Mouse (Mus musculus): ENCODE data around the gene 1700025C18Rik.

DNA sequence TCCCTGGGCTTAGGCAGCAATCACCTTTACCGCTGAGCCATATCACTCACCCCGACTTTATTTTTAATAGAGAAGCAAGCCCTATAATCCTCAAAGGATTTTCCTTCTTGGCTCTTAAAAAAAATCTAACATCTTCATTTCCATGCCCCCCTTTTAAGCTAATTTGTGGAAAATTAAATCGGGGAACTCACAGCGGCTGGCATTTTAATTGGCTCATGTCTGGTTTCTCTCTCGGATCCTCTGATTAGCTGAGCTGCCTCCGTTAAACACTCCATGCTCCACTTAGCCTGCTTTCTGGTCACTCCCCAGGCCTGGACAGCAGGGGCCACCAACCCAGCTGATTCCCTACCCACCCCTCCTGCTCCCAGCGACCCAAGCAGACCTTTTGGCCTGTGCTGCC, 1.8 kb upstream of the 1700025C18Rik start:
- TF ChIP-seq CTCF (IDR thresholded peaks at IDR 0.05; ENCODE audit: low read depth, low read length): no peak
- TF ChIP-seq GATA2 (IDR thresholded peaks at IDR 0.05; ENCODE audit: borderline replicate concordance, low read depth, low read length): no peak
- TF ChIP-seq TAL1 (conservative IDR thresholded peaks at IDR 0.05; ENCODE audit: low read depth, low read length): no peak
